Mouse (Mus musculus): ENCODE measurements around the gene Prl3d1.
"Not testable (repeated sequence)": the region's sequence is repeated elsewhere in the genome, so short reads cannot be mapped to it uniquely, and the experiment has no call there.

Gene Prl3d1

GRCm38 (mm10) chr13:27093890-27094289, at the start of gene Prl3d1:
Gene Prl3d1, plus strand, starts transcription at chr13:27094190.
- not testable (repeated sequence) for DNase-seq (ENCODE audit: low spot score)

GRCm38 (mm10) chr13:27057270-27057669, 36.7 kb upstream of the Prl3d1 start, which contains the start of gene Prl:
Gene Prl, plus strand, starts transcription at chr13:27057570.
- no peak for DNase-seq (ENCODE audit: low spot score)

- DNase-seq (ENCODE audit: low spot score): no peak
Observed at GRCm38 (mm10) chr13:27059177-27059576, 34.8 kb upstream of the Prl3d1 start.

GRCm38 (mm10) chr13:27121398-27121797, 27.4 kb downstream of the Prl3d1 start, which contains the start of gene Prl3d2:
Gene Prl3d2, plus strand, starts transcription at chr13:27121698.
- not testable (repeated sequence) for DNase-seq (ENCODE audit: low spot score)

- DNase-seq (ENCODE audit: low spot score): no peak
Observed at GRCm38 (mm10) chr13:27148264-27148663, 54.3 kb downstream of the Prl3d1 start.
